Mouse (Mus musculus): ENCODE measurements around the gene Islr2.

The Islr2 gene

GRCm38 (mm10) chr9:58199381-58200269 is 4.5 kb downstream of the Islr2 start:
- CTCF ChIA-PET, result interaction anchor here (0.5 kb wide), 1 partner anchor 298 kb away, joined by 3 read pairs; no protein-coding TSS in a partner anchor

- CTCF ChIA-PET, result interaction anchor here (0.5 to 1.5 kb wide), 2 partner anchors 82 to 297 kb away, joined by 3 to 4 read pairs; no protein-coding TSS in a partner anchor
Measured at GRCm38 (mm10) chr9:58198801-58199371, 5.2 kb downstream of the Islr2 start.

DNA sequence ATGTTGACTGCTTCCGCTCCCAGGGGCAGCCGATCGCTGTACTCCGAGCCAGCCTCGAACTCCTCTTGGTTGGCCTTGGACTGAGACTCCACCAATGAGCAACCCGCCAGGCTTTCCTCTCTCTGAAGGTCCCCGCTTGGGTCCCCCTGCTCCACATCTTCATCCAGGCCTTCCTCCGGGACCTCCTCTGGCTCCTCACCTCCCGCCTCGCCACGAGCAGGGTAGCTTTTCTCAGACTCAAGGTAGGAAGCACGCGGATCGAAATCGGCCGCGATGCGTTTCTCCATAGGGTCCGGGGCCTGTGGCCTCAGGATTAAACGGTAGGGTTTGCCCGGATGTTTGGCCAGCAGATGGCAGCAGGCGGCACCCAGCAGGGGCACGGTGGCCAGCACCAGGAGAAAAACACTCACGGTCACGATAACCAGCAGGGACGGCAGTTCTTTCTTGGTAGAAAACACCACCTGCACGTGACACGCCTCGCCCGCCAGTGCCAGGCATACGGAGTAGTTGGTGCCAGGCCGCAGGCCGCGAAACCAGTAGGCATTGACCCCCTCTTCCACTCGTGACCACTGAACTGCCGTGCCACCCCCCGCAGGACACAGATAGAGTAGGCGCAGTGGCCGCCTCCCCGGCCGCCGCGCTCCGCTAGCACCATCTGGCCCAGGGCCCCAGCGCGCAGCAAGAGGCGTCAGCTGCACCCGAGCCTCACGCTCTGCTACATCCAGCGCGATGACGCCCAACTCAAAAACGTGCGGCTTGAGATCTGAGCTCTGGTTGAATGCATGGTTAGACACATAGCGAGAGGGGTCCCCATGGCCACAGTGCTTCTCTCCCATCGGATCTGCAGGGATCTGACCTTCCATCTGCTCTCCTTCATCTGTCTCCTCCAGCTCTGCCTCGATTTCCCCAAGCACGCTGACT is 6.1 kb downstream of the Islr2 start:
- CTCF ChIA-PET, result interaction anchor here (1.5 kb wide), 1 partner anchor 83 kb away, joined by 4 read pairs; no protein-coding TSS in a partner anchor

GRCm38 (mm10) chr9:58196610-58197567 is 7.2 kb downstream of the Islr2 start:
- CTCF ChIA-PET, result interaction anchor here (1.5 kb wide), 1 partner anchor 84 kb away, joined by 4 read pairs; no protein-coding TSS in a partner anchor

- CTCF ChIA-PET, result no interaction called here
Measured at GRCm38 (mm10) chr9:58196141-58196540, 8.0 kb downstream of the Islr2 start.

GRCm38 (mm10) chr9:58195671-58196070 is 8.4 kb downstream of the Islr2 start:
- CTCF ChIA-PET, result no interaction called here

DNA sequence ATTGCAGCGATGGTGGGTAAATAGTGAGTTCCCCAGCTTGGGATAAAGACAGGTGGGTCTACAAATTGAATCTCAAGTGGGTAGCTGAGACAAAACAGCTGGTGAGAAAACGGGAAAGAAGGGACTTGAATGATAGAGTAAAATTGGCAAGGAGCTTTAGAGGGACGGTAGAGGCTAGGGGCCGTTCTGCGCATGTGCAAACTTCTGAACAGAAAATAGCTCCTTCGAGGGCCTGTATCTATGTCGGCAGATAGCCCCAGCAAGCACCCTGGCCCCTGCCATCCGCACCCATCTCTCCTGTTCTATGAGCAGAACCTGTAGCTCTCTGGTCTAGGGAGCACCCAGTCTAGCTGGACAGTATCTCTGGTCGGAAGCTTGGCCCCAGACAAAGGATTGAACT is 9.9 kb downstream of the Islr2 start:
- CTCF ChIA-PET, result interaction anchor here (0.6 to 0.7 kb wide), 2 partner anchors 22 to 108 kb away, joined by 3 read pairs; no protein-coding TSS in a partner anchor

DNA sequence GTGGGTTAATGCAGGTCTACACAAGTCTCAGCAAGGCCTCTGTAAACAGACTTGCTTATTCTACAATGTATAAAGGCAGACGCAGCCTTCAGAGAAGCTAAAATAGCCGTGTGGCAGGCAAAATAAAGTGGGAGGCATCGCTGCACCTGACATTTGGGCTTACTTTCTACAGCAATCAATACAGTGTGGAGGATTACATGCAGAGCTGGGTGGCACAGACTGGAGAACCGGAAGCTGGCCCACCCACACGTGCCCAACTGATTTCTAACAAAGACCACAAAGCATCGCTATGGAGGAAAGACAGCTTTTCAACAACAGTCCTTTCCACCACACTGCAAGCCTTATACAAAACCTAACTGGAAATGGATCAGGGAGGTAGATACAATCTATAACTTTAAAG is 19.7 kb downstream of the Islr2 start:
- CTCF ChIA-PET, result no interaction called here

DNA sequence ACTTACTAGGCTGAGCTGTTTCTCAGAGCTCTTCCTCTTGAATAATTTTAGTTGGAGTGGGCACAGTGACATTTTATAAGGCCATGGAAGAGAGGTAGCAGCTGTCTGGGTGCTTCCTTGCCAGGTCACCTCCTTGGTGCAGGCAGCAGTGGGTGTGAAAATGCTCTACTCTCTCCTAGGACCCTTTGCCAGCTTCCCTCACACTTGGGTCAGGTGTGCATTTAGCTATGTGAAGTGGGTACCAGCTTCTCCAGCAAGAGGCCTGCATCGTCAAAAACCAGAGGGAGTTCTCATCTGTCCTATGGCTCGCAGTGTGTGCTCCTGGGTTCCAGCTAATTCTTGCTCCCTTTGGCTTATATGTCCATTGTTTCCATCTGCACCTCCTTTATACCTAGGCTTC is 24.7 kb downstream of the Islr2 start:
- CTCF ChIA-PET, result no interaction called here

- CTCF ChIA-PET, result no interaction called here
Measured at GRCm38 (mm10) chr9:58177165-58177564, 27.0 kb downstream of the Islr2 start.

DNA sequence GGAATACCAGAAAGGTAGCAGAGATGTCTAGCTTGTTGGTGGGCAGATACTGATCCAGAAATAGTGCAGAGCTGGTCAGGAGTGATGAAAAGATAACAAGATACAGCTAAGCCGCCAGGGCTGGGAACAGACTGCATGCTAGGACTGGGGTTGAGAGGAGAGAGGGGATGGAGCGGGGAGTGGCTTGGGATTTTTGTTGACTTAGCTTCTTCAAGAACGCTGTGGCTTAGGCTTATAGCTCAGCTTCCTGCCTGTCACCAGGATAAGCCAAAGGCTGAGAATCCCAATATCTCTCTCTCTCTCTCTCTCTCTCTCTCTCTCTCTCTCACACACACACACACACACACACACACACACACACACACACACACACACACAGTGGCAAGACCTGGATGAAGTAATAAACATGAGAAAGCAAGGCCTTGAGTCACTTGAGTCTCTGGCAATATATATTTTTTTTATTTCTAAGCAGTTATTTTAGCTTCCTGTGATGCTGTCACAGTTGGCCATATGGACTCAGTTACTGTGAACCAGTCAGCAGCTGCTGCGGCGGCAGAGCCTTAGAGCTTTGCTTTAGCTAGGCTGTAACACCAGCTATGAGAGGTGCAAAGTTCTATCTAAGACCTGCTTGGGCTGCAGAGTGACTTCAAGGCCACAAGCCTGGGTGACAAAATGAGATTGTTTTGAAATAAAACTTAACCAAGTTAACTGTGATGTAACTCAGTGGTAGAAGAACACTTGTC is 28.2 kb downstream of the Islr2 start:
- CTCF ChIA-PET, result interaction anchor here (0.6 kb wide), 1 partner anchor 67 kb away, joined by 4 read pairs; no protein-coding TSS in a partner anchor

DNA sequence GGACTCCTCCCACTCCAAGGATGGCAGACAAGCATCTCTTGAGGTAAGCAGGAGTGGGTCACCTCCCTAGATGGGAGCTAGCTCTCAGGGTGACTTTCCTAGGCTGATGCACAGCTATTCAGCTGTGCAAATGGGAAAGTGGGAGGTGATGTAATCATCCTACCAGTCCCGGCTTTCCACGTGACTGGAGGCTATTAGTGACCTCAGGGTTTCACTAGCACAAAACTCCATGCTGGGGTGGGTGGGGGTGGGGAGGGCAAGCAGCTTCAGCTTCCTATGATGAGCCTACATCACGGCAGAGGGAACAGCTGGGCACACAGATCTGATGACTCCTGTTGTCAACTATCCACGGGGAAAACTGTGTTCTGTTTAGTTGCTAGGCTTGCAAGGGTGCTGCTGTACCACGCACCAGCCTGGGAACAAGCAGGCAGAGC is 29.3 kb downstream of the Islr2 start:
- CTCF ChIA-PET, result no interaction called here

- CTCF ChIA-PET, result no interaction called here
Measured at GRCm38 (mm10) chr9:58172863-58173262, 31.3 kb downstream of the Islr2 start.

- CTCF ChIA-PET, result no interaction called here
Measured at GRCm38 (mm10) chr9:58169426-58169825, 34.7 kb downstream of the Islr2 start.

DNA sequence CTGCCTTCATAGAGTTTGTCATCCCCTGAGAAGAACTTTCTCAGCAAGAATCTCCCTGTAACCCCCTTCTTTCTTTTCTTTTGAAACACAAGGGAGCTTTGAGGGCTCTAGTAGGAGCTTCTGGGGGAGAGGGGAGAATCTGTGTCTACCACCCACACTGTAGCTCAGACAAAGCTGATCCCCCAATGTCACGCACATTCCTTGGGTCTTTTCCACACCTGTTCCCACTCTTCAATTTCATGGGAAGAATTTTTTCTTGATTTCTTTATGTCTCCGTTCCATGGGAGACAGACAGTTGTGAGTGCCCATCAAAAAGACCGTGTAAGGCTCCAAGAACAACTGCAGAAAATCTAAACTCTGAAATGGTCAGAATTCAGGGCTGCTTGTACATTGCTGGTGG is 35.2 kb downstream of the Islr2 start:
- CTCF ChIA-PET, result no interaction called here

GRCm38 (mm10) chr9:58165779-58166178 is 38.3 kb downstream of the Islr2 start:
- CTCF ChIA-PET, result no interaction called here

DNA sequence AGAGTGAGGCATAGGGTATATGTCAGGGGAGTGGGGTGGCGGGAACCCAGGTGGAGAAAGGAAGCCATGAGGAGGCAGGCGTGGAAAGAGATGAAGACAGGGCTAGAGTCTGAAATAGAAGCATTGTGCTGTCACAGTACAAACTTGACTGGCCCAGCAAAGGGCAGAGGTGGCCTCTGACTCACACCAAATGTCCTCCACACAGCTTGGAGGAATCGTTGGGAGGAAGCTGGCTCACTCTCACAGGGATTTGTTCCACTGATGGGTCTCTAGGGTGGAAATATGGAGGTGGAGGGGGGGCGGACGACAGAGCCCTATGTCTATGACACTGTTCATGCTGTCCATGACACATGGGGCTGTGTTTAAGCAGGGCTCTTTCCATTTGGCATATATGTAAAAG is 41.0 kb downstream of the Islr2 start:
- CTCF ChIA-PET, result no interaction called here

DNA sequence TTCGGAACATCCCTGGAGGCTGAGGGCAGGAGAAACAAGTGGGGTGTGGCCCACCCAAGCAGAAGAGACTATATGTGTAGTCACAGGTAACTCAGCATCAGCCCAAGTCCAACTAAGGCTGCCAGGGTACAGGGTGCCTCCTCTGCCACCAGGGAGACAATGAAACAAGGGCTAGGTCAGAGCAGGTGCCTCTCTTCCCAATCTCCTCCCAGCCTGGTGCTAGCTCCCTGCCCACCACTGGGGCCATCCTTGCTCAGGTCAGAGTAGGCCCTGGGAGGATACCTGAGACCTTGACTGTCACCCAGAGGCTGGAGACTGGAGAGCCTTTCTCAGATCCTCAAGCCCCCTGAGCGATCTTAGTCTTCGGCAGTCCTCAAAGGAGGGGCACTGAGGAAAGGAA is 41.9 kb downstream of the Islr2 start:
- CTCF ChIA-PET, result no interaction called here

- CTCF ChIA-PET, result no interaction called here
Measured at GRCm38 (mm10) chr9:58160315-58160714, 43.8 kb downstream of the Islr2 start.

DNA sequence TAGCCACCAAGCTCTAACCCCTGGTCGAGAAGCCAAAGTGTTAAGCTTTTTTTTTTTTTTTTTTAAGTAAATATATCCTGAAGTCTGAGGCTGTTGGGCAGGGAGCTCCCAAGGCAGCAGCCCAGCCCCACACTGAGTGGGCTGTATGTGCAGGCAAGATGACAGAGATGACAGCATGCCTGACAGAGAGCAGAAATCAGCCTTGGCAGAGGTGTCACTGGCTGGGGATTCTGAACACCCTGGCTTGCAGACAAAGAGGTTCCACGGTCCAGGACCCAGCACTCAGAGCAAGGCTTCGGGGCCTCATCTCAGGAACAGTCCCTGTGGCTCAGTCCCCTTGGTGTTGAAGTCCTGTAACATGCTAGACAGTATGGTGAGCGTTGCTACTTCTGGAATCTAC is 44.3 kb downstream of the Islr2 start:
- CTCF ChIA-PET, result no interaction called here
